Mouse (Mus musculus): Measurements from ENCODE around the gene Scly. TPM values are rescaled to one million over a fixed set of nuclear protein-coding genes. Genes with fewer than 3 reads are reported as not detected.

The Scly gene
- polyA plus RNA-seq, 1 experiment from 2014 or later: 12.3 TPM

DNA sequence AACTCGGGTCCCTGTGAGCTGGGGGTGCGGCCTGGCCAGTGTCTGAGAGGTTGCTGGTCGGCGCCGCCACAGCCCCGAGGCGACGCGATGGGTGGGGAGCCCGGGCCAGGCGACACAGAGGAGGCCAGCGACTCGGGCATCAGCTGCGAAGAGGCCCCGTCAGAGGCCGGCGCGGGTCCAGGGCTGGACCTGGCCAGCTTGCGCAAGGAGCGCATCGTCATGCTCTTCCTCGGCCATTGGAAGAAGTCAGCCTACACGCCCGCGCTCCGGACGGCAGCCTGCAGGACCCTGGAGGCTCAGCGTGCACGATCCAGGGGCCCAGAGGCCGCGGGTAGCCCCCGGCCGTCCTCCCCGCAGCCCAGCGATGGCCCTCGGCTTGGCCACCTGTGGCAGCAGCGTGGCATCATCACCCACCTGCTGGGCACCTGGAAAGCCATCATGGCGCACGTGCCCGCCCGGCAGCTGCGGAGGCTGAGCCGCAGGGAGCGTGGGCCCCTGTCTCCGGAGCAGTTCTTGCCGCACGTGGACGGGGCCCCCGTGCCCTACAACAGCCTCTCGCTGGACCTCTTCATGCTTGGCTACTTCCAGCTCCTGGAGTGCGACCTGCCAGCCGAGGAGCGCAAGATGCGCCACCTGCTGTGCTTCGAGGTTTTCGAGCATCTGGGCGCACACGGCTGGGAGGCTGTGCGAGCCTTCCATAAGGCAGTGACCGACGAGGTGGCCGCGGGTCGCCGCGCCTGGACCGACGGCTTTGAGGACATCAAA, 47.0 kb downstream of the Scly start:
- H3K27ac ChIP-seq (ENCODE audit: low read depth): no peak overlapping the region
- H3K9ac ChIP-seq: no peak overlapping the region
- peak; percentile 52 for DNase-seq
- TF ChIP-seq CTCF (IDR thresholded peaks at IDR 0.05; ENCODE audit: low read depth): peak; percentile 32
- peak overlapping the region; percentile 51 for H3K4me2 ChIP-seq
- H3K9me3 ChIP-seq (ENCODE audit: low read depth, low read length): no peaks in the 10 kb centered on the region
- peaks cover 41% of the 10 kb centered on the region for H3K27me3 ChIP-seq (ENCODE audit: insufficient read depth, low read length)
- WGBS: 5% methylated on average over 67 of the region's 68 CpGs
- no peaks in the 10 kb centered on the region for H3K36me3 ChIP-seq (ENCODE audit: insufficient read depth)
- H3K4me3 ChIP-seq (ENCODE audit: low read depth, low read length): peak overlapping the region; percentile 24
- H3K4me1 ChIP-seq (ENCODE audit: insufficient read depth): peaks cover 5% of the 10 kb centered on the region; the same call in 1 of the 2 replicates
- ATAC-seq (ENCODE audit: insufficient read depth): peak; percentile 35; the same call in 1 of the 2 replicates

- WGBS: 34% methylated on average over 3 of the region's 3 CpGs
- Histone ChIP-seq H3K27me3 (ENCODE audit: insufficient read depth, low read length) (peaks cover 41% of the 10 kb centered on the region), H3K36me3 (ENCODE audit: insufficient read depth) (no peaks in the 10 kb centered on the region), H3K9me3 (ENCODE audit: low read depth, low read length) (no peaks in the 10 kb centered on the region), H3K4me2 (no peak overlapping the region), H3K4me1 (ENCODE audit: insufficient read depth) (peaks cover 5% of the 10 kb centered on the region; the same call in 1 of the 2 replicates), H3K4me3 (ENCODE audit: low read depth, low read length) (no peak overlapping the region), H3K9ac (no peak overlapping the region), H3K27ac (ENCODE audit: low read depth) (no peak overlapping the region)
- peak; percentile 50; the same call in 1 of the 2 replicates for ATAC-seq (ENCODE audit: insufficient read depth)
- TF ChIP-seq CTCF (IDR thresholded peaks at IDR 0.05; ENCODE audit: low read depth): peak; percentile 94
- peak; percentile 86 for DNase-seq
Measured at GRCm38 (mm10) chr1:91346892-91347291, 48.8 kb downstream of the Scly start.

DNA sequence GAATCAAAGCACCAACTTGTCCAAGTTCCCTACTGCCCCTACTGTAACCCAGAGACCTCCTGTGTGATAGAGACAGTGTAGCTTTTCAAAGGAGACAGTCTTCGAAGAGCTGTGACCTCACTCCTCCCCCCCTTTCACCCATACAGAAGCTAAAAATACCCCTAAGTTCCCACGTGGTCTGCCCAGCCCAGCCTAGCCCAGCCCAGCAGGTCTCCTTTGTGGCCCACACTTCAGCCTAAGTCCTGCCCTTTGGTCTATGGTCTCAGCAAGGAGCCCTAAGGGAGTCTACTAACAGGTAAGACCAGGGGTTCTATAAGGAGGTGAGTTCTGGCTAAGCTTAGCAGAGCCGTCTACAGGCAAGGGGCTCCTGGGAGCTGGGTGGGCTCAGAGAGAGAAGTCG, 52.7 kb downstream of the Scly start, which contains the start of gene Klhl30:
Gene Klhl30 (plus strand): TSS at position 176 of the 400 bp plus-strand sequence.
- no peak for ATAC-seq (ENCODE audit: insufficient read depth)
- no peaks in the 10 kb centered on the region for H3K9me3 ChIP-seq (ENCODE audit: low read depth, low read length)
- no peak within 1 kb of the TSS for H3K4me2 ChIP-seq
- no peak within 1 kb of the TSS for H3K27ac ChIP-seq (ENCODE audit: low read depth)
- no peak for TF ChIP-seq CTCF (IDR thresholded peaks at IDR 0.05; ENCODE audit: low read depth)
- peaks cover 10% of the 10 kb centered on the region for H3K27me3 ChIP-seq (ENCODE audit: insufficient read depth, low read length)
- H3K4me3 ChIP-seq (ENCODE audit: low read depth, low read length): no peak within 1 kb of the TSS
- H3K9ac ChIP-seq: no peak within 1 kb of the TSS
- H3K4me1 ChIP-seq (ENCODE audit: insufficient read depth): no peaks in the 10 kb centered on the region
- 35% methylated on average over 4 of the region's 4 CpGs for WGBS
- no peak for DNase-seq
- no peaks in the 10 kb centered on the region for H3K36me3 ChIP-seq (ENCODE audit: insufficient read depth)

GRCm38 (mm10) chr1:91351249-91351648, 53.1 kb downstream of the Scly start:
- TF ChIP-seq CTCF (IDR thresholded peaks at IDR 0.05; ENCODE audit: low read depth): no peak
- no peaks in the 10 kb centered on the region for H3K9me3 ChIP-seq (ENCODE audit: low read depth, low read length)
- peaks cover 6% of the 10 kb centered on the region for H3K27me3 ChIP-seq (ENCODE audit: insufficient read depth, low read length)
- whole genome bisulfite sequencing: 70% methylated on average over 3 of the region's 3 CpGs
- no peak overlapping the region for H3K9ac ChIP-seq
- no peak for DNase-seq
- no peak overlapping the region for H3K4me3 ChIP-seq (ENCODE audit: low read depth, low read length)
- H3K36me3 ChIP-seq (ENCODE audit: insufficient read depth): no peaks in the 10 kb centered on the region
- ATAC-seq (ENCODE audit: insufficient read depth): no peak
- no peaks in the 10 kb centered on the region for H3K4me1 ChIP-seq (ENCODE audit: insufficient read depth)
- H3K27ac ChIP-seq (ENCODE audit: low read depth): no peak overlapping the region
- no peak overlapping the region for H3K4me2 ChIP-seq

DNA sequence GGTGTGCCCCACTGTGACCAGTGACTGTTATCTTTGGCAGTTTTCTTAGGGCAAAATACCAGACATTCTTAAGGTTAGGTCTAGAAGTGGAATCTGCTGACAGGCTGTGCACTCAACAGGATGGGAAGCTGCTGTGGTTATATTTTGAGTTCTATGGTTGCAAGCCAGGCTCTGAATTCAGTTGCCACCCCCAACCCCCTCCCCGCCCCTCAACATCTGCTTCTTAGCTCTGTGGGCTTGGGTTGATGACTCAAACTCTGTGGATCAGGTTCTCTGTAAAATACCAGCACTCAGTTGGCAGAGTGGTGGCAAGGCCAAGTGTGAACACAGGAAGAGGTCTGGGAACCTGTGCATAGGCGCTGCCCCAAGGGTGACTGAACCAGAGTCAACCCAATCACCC, 54.1 kb downstream of the Scly start:
- Histone ChIP-seq H3K9ac (no peak overlapping the region), H3K27ac (ENCODE audit: low read depth) (no peak overlapping the region), H3K27me3 (ENCODE audit: insufficient read depth, low read length) (no peaks in the 10 kb centered on the region), H3K4me3 (ENCODE audit: low read depth, low read length) (no peak overlapping the region), H3K4me1 (ENCODE audit: insufficient read depth) (no peaks in the 10 kb centered on the region), H3K9me3 (ENCODE audit: low read depth, low read length) (no peaks in the 10 kb centered on the region), H3K36me3 (ENCODE audit: insufficient read depth) (no peaks in the 10 kb centered on the region), H3K4me2 (no peak overlapping the region)
- WGBS: 93% methylated on average over 2 of the region's 2 CpGs
- DNase-seq (no peak), ATAC-seq (ENCODE audit: insufficient read depth) (no peak)
- TF ChIP-seq CTCF (IDR thresholded peaks at IDR 0.05; ENCODE audit: low read depth): no peak

- WGBS: 71% methylated on average over 11 of the region's 11 CpGs
- Histone ChIP-seq H3K4me3 (ENCODE audit: low read depth, low read length) (no peak overlapping the region), H3K9me3 (ENCODE audit: low read depth, low read length) (no peaks in the 10 kb centered on the region), H3K36me3 (ENCODE audit: insufficient read depth) (no peaks in the 10 kb centered on the region), H3K4me2 (no peak overlapping the region), H3K27ac (ENCODE audit: low read depth) (no peak overlapping the region), H3K27me3 (ENCODE audit: insufficient read depth, low read length) (no peaks in the 10 kb centered on the region), H3K9ac (no peak overlapping the region), H3K4me1 (ENCODE audit: insufficient read depth) (no peaks in the 10 kb centered on the region)
- no peak for ATAC-seq (ENCODE audit: insufficient read depth)
- no peak for TF ChIP-seq CTCF (IDR thresholded peaks at IDR 0.05; ENCODE audit: low read depth)
- DNase-seq: no peak
Measured at GRCm38 (mm10) chr1:91356105-91356504, 58.0 kb downstream of the Scly start.

GRCm38 (mm10) chr1:91362113-91362512, 64.0 kb downstream of the Scly start:
- no peak for TF ChIP-seq CTCF (IDR thresholded peaks at IDR 0.05; ENCODE audit: low read depth)
- no peak for DNase-seq
- 0 out of 2 replicates have a peak, but pooled peaks cover 5% of the 10 kb centered on the region for H3K27me3 ChIP-seq (ENCODE audit: insufficient read depth, low read length)
- no peaks in the 10 kb centered on the region for H3K36me3 ChIP-seq (ENCODE audit: insufficient read depth)
- ATAC-seq (ENCODE audit: insufficient read depth): no peak
- H3K4me3 ChIP-seq (ENCODE audit: low read depth, low read length): no peak overlapping the region
- no peaks in the 10 kb centered on the region for H3K4me1 ChIP-seq (ENCODE audit: insufficient read depth)
- 64% methylated on average over 5 of the region's 5 CpGs for WGBS
- H3K9ac ChIP-seq: no peak overlapping the region
- no peak overlapping the region for H3K4me2 ChIP-seq
- no peak overlapping the region for H3K27ac ChIP-seq (ENCODE audit: low read depth)
- peaks cover 5% of the 10 kb centered on the region; the same call in 1 of the 2 replicates for H3K9me3 ChIP-seq (ENCODE audit: low read depth, low read length)

Measured in lung, embryonic 14.5 days (tissue).